Mouse (Mus musculus) hindbrain, postnatal 0 days (tissue): ENCODE measurements at regions not wholly inside any gene's neighbourhood (a gene's known extent, or its start where the extent isn't known, plus 50 kb on each side); places are given as distances from the start of the nearest gene placed in this dataset.
A peak's percentile ranks its signal among the peaks of the same experiment; 100 is the strongest.

Experiments used
- ATAC-seq: fragments of 200-750 bp; cut with Nextera tagmentation; 2 replicates; pipeline ENCODE4 v1.8.0; 2017; ENCODE audit warnings: mild to moderate bottlenecking, moderate TSS enrichment, moderate library complexity
- DNase-seq: peaks from one replicate; pipeline ENCODE4 v3.0.0-alpha.2; 2015; ENCODE audit warnings: low spot score
- H3K27ac ChIP-seq: fragments of 300-500 bp; sonication (generic); 2 replicates; pipeline ENCODE4 v1.5.1; 2014; ENCODE audit warnings: mild to moderate bottlenecking
- H3K27me3 ChIP-seq: fragments of 300-500 bp; sonication (generic); 2 replicates; pipeline ENCODE4 v1.6.1; 2014; ENCODE audit warnings: low read length, mixed read lengths; ENCODE audit not compliant: insufficient read depth
- H3K36me3 ChIP-seq: fragments of 300-500 bp; sonication (generic); 2 replicates; pipeline ENCODE4 v1.6.1; 2014; ENCODE audit warnings: low read length, mixed read lengths; ENCODE audit not compliant: insufficient read depth
- H3K4me1 ChIP-seq: fragments of 300-500 bp; sonication (generic); 2 replicates; pipeline ENCODE4 v1.6.1; 2014; ENCODE audit warnings: antibody characterized with exemption, low read length, mixed read lengths; ENCODE audit not compliant: insufficient read depth
- H3K4me2 ChIP-seq: fragments of 300-500 bp; sonication (generic); 2 replicates; pipeline ENCODE4 v1.6.1; 2014; ENCODE audit warnings: low read depth, mild to moderate bottlenecking, low read length, moderate library complexity, mixed read lengths
- H3K4me3 ChIP-seq: fragments of 300-500 bp; sonication (generic); 2 replicates; pipeline ENCODE4 v1.5.1; 2014; ENCODE audit warnings: low read length
- H3K9ac ChIP-seq: fragments of 300-500 bp; sonication (generic); replicated peaks from 2 replicates; pipeline ENCODE4 v1.6.1; 2014; ENCODE audit warnings: mild to moderate bottlenecking, low read length, moderate library complexity, mixed read lengths
- H3K9me3 ChIP-seq: fragments of 300-500 bp; sonication (generic); 2 replicates; pipeline ENCODE4 v1.6.1; 2016; ENCODE audit warnings: low read length, mixed read lengths
- CTCF ChIP-seq: IDR thresholded peaks from 2 replicates; pipeline ENCODE4 v1.5.1; 2016; ENCODE audit warnings: antibody characterized with exemption, control low read depth, low read depth
- WGBS: fragments of 180-500 bp; shearing (Covaris S2); extraction: QIAGEN DNeasy Blood & Tissue Kit; methylation state at CpG from one replicate; pipeline ENCODE4 v1.1.7; 2014; 5-methylcytosine and 5-hydroxymethylcytosine counted together

DNA sequence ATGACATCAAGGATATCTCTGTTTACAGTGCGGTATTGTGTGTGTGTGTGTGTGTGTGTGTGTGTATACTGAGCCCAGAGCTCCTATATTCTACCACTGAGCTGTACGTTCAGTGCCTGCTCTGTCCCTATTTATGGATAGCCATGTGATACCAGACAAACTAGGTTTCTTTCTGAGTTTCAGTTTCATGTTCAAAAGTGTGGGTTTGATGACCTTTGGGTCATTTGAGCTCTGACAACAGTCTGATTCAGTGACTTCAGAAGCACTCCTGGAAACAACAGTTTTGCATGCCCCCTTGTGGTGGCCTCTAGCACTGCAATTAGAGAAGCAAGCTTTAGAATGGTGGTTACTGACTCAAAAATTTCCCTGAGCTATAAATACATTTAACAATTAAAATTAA, 50.9 kb upstream of the Tent2 start:
- DNase-seq (peak; percentile 85), ATAC-seq (no peak)
- 90% methylated on average over 2 of the region's 2 CpGs for WGBS
- Histone ChIP-seq H3K4me2 (no peak overlapping the region), H3K9me3 (no peaks in the 10 kb centered on the region), H3K4me3 (no peak overlapping the region), H3K4me1 (no peaks in the 10 kb centered on the region), H3K27ac (no peak overlapping the region), H3K36me3 (no peaks in the 10 kb centered on the region), H3K9ac (no peak overlapping the region), H3K27me3 (no peaks in the 10 kb centered on the region)
- TF ChIP-seq CTCF: peak; percentile 85

DNA sequence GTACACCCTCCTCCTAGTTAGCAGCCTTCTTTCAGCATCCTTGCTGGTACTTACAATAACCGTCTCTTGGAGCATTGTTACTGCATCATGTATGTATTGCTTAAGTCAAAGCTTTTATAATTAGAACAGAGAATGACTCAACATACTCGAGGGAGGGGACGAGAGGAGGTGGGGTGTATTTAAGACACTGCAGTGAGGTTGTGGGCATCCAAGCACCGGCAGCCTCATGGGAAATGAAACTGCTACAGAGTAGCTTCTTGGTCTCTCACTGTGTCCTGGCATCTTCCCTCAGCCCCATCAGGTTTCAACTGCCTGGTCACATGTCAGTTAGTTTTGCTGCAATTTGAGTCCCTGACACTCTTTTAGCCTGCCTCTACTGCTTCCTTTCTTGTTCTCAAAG, 50.7 kb upstream of the Homer1 start:
- no peaks in the 10 kb centered on the region for H3K36me3 ChIP-seq
- H3K4me2 ChIP-seq: no peak overlapping the region
- no peak overlapping the region for H3K9ac ChIP-seq
- WGBS: 82% methylated on average over 4 of the region's 4 CpGs
- H3K4me3 ChIP-seq: no peak overlapping the region
- DNase-seq (no peak), ATAC-seq (no peak)
- no peaks in the 10 kb centered on the region for H3K27me3 ChIP-seq
- no peak overlapping the region for H3K27ac ChIP-seq
- TF ChIP-seq CTCF: no peak
- H3K4me1 ChIP-seq: no peaks in the 10 kb centered on the region
- no peaks in the 10 kb centered on the region for H3K9me3 ChIP-seq
